Mouse (Mus musculus) hindbrain, embryonic 10.5 days (tissue): ENCODE measurements around the gene Klc3. TPM values are rescaled to one million over a fixed set of nuclear protein-coding genes. Genes with fewer than 3 reads are reported as not detected.

Experiments used
- DNase-seq: peaks from one replicate; pipeline ENCODE4 v3.0.0-alpha.2; 2017; ENCODE audit warnings: low spot score
- H3K27ac ChIP-seq: fragments of 300-500 bp; sonication (generic); 2 replicates; pipeline ENCODE4 v1.5.1; 2016; ENCODE audit warnings: mild to moderate bottlenecking, moderate library complexity
- H3K27me3 ChIP-seq: fragments of 300-500 bp; sonication (generic); 2 replicates; pipeline ENCODE4 v1.6.1; 2016; ENCODE audit warnings: mild to moderate bottlenecking; ENCODE audit not compliant: poor library complexity, insufficient read depth, severe bottlenecking
- H3K36me3 ChIP-seq: fragments of 300-500 bp; sonication (generic); 2 replicates; pipeline ENCODE4 v1.6.1; 2016; ENCODE audit warnings: mild to moderate bottlenecking, moderate library complexity
- H3K4me1 ChIP-seq: fragments of 300-500 bp; sonication (generic); replicated peaks from 2 replicates; pipeline ENCODE4 v1.6.1; 2016; ENCODE audit warnings: mild to moderate bottlenecking
- H3K4me3 ChIP-seq: fragments of 300-500 bp; sonication (generic); 2 replicates; pipeline ENCODE4 v1.5.1; 2016; ENCODE audit warnings: mild to moderate bottlenecking, moderate library complexity
- H3K9me3 ChIP-seq: fragments of 300-500 bp; sonication (generic); 2 replicates; pipeline ENCODE4 v1.6.1; 2016; ENCODE audit warnings: mild to moderate bottlenecking, moderate library complexity
- WGBS: fragments of 180-500 bp; shearing (Covaris S2); methylation state at CpG from one replicate; pipeline ENCODE4 v1.1.7; 2016; 5-methylcytosine and 5-hydroxymethylcytosine counted together
- polyA plus RNA-seq: library from polyadenylated mRNA; unstranded; fragments of >200 nt; fragmentation: Nextera tagmentation; extraction: Ambion mirVana; gene quantifications from 2 replicates; pipeline ENCODE4 v1.2.1, GENCODE M21; 2016

Gene Klc3
- polyA plus RNA-seq = 2.9 and 7.1 TPM in 2 replicates

DNA sequence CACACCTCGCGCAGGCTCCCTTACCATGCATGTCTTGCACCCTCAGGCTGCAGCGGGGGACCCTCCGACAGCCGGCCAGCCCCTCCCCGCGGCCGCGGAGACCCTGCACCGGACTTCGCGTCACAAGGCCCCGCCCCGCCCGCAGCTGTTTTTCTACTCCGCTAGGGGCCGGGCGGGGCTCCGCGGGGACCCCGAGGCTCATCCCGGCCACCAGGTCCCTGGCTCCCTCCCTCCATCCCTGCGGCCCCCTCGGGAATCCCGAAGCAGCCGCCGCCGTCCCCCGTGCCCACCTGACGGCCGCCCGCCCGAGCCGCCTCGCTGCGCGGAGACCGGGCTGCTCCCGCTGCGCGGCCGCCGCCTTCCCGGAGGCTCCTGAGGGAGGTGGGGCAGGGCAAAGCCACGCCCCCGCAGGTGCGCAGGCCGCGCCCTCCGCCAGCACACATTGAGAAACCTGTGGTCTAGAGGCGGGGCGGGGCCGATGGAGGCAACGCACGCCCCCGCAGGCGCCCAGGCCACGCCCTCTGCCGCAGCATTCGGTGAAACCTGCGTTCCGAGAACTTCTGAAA is at the start of gene Klc3:
Gene Klc3 (minus strand): TSS at position 374 of the 566 bp plus-strand sequence.
- peak within 1 kb of the TSS; percentile 72 for H3K27ac ChIP-seq
- DNase-seq = peak; percentile 46
- H3K4me3 ChIP-seq = peak within 1 kb of the TSS; percentile 74
- H3K36me3 ChIP-seq = no peaks in the 10 kb centered on the region
- WGBS = under 1% methylated on average over 62 of the region's 62 CpGs
- peaks cover 27% of the 10 kb centered on the region for H3K4me1 ChIP-seq
- H3K9me3 ChIP-seq = peaks cover 11% of the 10 kb centered on the region
- H3K27me3 ChIP-seq = peaks cover 79% of the 10 kb centered on the region

DNA sequence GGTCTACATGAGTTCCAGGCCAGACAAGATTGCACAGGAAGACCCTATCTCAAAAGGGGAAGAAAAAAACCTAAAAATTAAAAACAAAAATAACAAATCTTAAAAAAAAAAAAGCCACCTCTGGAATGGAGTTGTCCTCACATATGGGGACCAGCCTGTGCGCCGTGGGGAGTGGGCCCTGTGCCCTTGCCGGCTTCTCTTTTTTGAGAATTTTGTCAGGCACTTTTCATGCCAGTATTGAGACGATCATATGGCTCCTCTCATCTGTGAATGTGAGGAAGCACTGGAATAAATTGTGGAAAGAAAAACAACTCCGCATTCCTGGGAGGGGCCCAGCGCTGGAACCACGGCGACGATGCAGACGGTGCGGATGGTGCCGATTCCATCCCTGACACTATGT is 45.3 kb upstream of the Klc3 start:
- H3K36me3 ChIP-seq = peaks cover 90% of the 10 kb centered on the region
- no peaks in the 10 kb centered on the region for H3K27me3 ChIP-seq
- 90% methylated on average over 12 of the region's 12 CpGs for WGBS
- no peak overlapping the region for H3K4me3 ChIP-seq
- H3K4me1 ChIP-seq = no peaks in the 10 kb centered on the region
- DNase-seq = no peak
- H3K27ac ChIP-seq = no peak overlapping the region
- peaks cover 11% of the 10 kb centered on the region; the same call in 1 of the 2 replicates for H3K9me3 ChIP-seq

DNA sequence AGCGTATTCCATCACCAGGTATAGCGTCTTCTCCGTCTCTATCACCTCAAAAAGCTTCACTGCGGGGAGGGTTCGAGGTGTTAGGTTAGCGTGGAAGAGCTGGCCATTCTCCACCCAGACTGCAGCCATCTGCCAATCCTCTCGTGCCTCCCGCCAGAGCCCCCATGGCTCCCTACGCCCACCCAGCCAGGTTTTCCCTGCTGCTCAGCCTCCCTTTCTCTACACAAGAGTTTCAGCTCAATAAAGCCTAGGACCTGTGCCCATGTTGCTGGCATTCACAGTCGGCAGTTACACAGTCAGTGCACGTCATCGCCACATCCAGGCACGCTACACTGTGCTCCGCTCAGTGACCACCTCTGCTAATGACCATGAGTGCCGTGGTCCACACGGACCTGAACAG is 43.8 kb upstream of the Klc3 start:
- Histone ChIP-seq H3K4me1 (no peaks in the 10 kb centered on the region), H3K27ac (no peak overlapping the region), H3K9me3 (peaks cover 11% of the 10 kb centered on the region; the same call in 1 of the 2 replicates), H3K4me3 (no peak overlapping the region), H3K36me3 (peaks cover 96% of the 10 kb centered on the region), H3K27me3 (no peaks in the 10 kb centered on the region)
- DNase-seq = no peak
- WGBS = 93% methylated on average over 16 of the region's 16 CpGs

DNA sequence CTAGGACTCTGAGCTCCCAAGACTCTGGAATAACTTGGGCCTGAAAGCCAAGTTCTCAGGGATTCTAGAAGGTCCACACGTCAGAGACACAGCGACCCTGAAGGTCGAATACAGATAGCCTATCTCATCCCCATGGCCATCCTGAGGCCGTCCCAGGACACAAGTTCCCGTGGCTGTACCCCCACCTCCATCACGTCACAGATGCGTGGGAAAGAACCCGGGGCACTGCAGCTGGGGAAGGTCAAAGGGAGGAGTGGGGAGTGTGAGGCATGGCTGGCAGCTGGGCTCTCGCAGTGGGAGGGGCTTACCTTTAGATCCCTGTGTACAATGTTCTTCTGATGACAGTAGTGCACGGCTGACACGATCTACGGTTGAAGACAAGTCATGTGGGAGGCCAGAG is 40.9 kb upstream of the Klc3 start:
- H3K27ac ChIP-seq = no peak overlapping the region
- H3K4me3 ChIP-seq = no peak overlapping the region
- no peak for DNase-seq
- WGBS = 85% methylated on average over 12 of the region's 12 CpGs
- no peaks in the 10 kb centered on the region for H3K9me3 ChIP-seq
- no peaks in the 10 kb centered on the region for H3K4me1 ChIP-seq
- H3K27me3 ChIP-seq = no peaks in the 10 kb centered on the region
- H3K36me3 ChIP-seq = peaks cover 97% of the 10 kb centered on the region

DNA sequence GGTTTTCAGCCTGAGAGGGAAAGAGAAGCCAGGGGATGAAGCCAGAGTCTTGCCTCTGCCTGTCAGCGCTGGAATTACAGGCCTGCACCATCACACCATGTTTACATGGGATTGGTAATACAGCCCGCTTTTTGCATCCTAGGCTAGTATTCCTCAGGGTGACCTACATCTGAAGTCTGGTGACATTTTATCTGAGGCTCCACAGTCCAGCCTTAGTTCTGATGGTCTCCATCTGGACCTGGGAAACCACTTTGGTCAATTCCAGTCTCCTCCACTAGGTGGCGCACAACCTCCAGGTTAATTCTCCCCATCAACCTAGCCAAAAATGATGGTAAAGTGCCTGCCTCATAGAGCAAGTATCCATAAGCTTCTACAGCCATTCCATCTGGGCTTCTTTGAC is 39.4 kb upstream of the Klc3 start:
- Histone ChIP-seq H3K9me3 (no peaks in the 10 kb centered on the region), H3K27ac (no peak overlapping the region), H3K27me3 (no peaks in the 10 kb centered on the region), H3K4me1 (no peaks in the 10 kb centered on the region), H3K36me3 (peaks cover 93% of the 10 kb centered on the region), H3K4me3 (no peak overlapping the region)
- 42% methylated on average over 3 of the region's 3 CpGs for WGBS
- DNase-seq = peak; percentile 81

DNA sequence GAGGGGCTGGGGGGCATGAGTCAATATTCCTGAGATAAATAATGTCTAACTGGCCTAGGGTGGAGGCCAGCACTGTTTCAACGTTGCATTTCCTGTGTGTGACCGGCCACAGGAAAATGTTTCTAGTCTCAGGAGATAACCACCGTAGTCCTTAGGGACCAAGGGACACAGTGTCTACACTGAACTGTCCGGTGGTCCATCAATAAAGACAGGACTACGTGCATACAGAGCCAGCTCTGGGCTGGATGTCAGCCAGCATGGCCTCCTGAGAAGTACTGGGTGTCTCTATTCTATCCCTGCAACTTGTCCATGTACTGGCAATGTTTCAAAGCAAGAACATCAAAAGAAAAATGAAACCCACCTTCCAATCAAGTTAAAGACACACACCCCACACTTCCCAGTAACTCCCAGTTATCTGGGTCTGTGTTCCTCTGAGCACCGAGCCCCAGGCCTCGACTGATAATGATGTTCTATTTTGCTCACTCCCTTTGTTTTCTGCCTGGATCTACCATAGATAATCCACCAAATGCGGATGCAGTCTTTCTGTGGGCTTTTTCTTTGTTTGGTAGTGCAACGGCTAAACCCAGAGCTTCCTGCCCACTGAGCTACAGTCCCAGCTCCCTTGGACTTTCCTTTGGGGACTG is 37.7 kb upstream of the Klc3 start:
- no peaks in the 10 kb centered on the region for H3K4me1 ChIP-seq
- H3K27ac ChIP-seq = no peak overlapping the region
- H3K36me3 ChIP-seq = peaks cover 93% of the 10 kb centered on the region
- DNase-seq = no peak
- H3K27me3 ChIP-seq = no peaks in the 10 kb centered on the region
- WGBS = 90% methylated on average over 9 of the region's 9 CpGs
- H3K9me3 ChIP-seq = no peaks in the 10 kb centered on the region
- no peak overlapping the region for H3K4me3 ChIP-seq

DNA sequence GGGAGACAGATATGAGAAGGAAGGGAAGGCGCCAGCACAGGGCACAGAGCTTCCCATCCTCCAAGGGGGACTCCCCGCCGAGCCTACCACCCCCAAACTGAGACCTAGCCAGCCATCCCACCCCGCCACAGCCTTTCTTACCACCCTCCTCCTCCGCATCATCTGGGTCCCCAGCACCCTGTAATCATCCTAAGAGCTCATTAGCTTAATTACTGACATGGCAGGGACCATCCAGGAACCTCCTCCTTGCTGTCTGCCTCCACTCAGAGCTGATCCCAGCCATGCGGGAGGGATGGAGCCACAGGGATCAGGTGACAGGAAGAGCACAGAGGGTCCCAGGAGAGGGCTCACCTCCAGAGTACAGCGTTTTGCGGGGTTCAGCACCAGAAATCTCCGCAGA is 33.1 kb upstream of the Klc3 start:
- Histone ChIP-seq H3K9me3 (peaks cover 13% of the 10 kb centered on the region; the same call in 1 of the 2 replicates), H3K27ac (no peak overlapping the region), H3K36me3 (peaks cover 97% of the 10 kb centered on the region), H3K27me3 (no peaks in the 10 kb centered on the region), H3K4me1 (no peaks in the 10 kb centered on the region), H3K4me3 (no peak overlapping the region)
- 84% methylated on average over 9 of the region's 9 CpGs for WGBS
- DNase-seq = no peak

DNA sequence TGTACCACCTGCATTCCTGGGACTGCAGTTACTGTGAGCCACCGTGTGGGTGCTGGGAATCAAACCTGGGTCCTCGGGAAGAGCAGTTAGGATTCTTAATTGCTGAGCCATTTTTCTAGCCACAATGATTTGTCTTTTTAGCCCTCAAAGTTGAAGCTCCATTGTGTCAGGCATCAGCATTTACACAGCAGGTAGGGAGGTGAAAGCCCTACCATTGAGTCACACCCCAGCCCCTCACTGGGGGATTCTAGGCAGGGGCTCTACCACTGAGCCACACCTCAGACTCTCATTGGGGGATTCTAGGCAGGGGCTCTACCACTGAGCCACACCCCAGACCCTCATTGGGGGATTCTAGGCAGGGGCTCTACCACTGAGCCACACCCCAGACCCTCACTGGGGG is 32.4 kb upstream of the Klc3 start:
- Histone ChIP-seq H3K9me3 (peaks cover 13% of the 10 kb centered on the region; the same call in 1 of the 2 replicates), H3K36me3 (peaks cover 97% of the 10 kb centered on the region), H3K4me1 (no peaks in the 10 kb centered on the region), H3K27ac (no peak overlapping the region), H3K4me3 (no peak overlapping the region), H3K27me3 (no peaks in the 10 kb centered on the region)
- WGBS = 98% methylated on average over 2 of the region's 2 CpGs
- no peak for DNase-seq

DNA sequence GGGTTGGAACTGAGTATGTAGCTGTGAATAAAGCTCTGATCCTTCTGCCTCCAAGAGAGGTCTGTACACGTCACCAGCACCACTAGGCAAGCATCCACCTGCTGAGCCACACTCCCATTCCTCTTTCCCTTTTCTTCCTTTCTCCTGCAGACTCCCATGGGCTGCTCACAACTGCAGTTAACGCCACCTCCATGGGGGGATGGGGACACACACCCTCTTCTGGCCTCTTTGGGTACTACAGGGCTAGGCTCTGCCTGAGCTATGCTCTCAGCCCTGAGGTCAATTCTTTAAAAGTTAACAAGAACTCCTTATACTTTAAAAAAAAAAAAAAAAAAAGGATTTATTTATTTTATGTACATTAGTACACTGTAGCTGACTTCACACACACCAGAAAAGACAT is 28.6 kb upstream of the Klc3 start:
- no peak for DNase-seq
- Histone ChIP-seq H3K4me1 (peaks cover 4% of the 10 kb centered on the region; the same call in 1 of the 2 replicates), H3K36me3 (peaks cover 100% of the 10 kb centered on the region), H3K27ac (no peak overlapping the region), H3K9me3 (peaks cover 13% of the 10 kb centered on the region; the same call in 1 of the 2 replicates), H3K4me3 (no peak overlapping the region), H3K27me3 (no peaks in the 10 kb centered on the region)
- 91% methylated on average over 2 of the region's 2 CpGs for WGBS

DNA sequence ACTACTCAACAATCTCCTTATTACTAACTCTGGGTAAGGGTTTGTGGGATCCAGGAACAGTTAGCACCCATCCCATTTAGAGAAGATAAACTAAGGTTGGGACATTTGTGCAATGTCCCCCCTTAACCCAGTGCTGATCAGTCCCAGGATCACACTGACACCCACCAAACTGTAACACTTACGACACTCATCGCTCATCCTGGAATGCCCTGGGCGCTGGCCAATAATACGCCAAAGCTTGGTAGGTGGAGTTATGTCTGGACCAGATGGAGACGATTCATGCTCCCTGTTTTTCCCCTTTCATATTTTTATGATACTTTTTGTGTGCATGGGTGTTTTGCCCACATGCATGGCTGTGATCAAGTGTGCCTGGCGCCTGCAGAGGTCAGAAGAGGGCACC is 26.5 kb upstream of the Klc3 start:
- no peaks in the 10 kb centered on the region for H3K27me3 ChIP-seq
- WGBS = 95% methylated on average over 6 of the region's 6 CpGs
- no peak overlapping the region for H3K4me3 ChIP-seq
- H3K9me3 ChIP-seq = peaks cover 13% of the 10 kb centered on the region; the same call in 1 of the 2 replicates
- peaks cover 4% of the 10 kb centered on the region; the same call in 1 of the 2 replicates for H3K4me1 ChIP-seq
- peaks cover 100% of the 10 kb centered on the region for H3K36me3 ChIP-seq
- no peak overlapping the region for H3K27ac ChIP-seq
- no peak for DNase-seq

DNA sequence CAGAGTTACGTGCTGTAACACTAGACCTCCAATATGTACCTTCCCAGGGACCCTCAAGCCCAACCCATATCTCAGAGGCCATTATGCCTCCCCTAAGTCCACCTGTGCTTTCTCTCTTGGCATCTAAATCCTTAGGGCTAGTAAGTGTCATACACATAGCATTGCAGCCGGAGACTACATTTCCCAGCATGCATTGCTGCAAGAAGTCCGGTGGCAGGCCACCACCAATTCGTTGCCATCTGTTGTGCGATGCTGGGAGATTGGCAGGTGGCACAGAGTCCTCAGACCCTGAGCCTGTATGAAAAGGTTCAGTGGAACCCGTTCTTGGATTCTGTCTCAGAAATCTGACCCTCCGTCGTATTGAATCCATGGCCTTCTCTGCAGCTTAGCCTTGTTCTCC is 25.8 kb upstream of the Klc3 start:
- no peak for DNase-seq
- Histone ChIP-seq H3K4me1 (peaks cover 4% of the 10 kb centered on the region; the same call in 1 of the 2 replicates), H3K9me3 (peaks cover 13% of the 10 kb centered on the region; the same call in 1 of the 2 replicates), H3K36me3 (peaks cover 100% of the 10 kb centered on the region), H3K4me3 (no peak overlapping the region), H3K27me3 (peaks cover 2% of the 10 kb centered on the region; the same call in 1 of the 2 replicates), H3K27ac (no peak overlapping the region)
- 70% methylated on average over 8 of the region's 8 CpGs for WGBS

DNA sequence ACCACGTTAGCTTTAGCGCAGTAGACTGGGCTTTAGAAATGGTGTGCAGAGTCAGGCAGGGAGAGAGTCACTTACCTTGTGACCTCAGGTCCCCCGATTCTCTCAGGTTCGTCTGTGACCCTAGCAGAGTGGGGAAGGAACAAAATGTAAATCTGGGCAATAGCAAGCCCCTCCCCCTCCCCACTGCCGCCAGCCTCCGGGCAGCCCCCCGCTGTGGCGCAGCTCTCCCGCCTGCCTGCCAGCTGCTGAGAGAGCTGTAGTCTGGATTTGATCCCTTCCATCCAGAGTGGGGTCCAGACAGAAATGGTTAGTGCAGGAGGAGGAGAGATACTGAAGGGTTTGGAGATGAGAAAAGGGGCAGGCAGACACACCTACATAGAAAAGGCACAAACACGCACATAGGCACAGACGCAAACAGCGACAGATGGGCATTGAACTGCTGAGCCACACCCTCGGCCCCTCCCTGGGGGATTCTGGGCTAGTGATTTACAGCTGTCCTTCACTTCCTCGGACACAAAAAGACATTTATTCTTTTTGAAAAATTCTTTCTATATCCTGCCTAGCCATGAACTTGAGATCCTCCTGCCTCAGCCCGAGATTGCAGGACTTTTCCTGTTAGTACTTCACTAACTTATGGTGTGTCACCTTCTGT is 24.2 kb upstream of the Klc3 start:
- peaks cover 86% of the 10 kb centered on the region for H3K36me3 ChIP-seq
- peaks cover 9% of the 10 kb centered on the region; the same call in 1 of the 2 replicates for H3K9me3 ChIP-seq
- no peak overlapping the region for H3K4me3 ChIP-seq
- WGBS = 69% methylated on average over 15 of the region's 15 CpGs
- H3K4me1 ChIP-seq = peaks cover 4% of the 10 kb centered on the region; the same call in 1 of the 2 replicates
- peaks cover 5% of the 10 kb centered on the region for H3K27me3 ChIP-seq
- no peak for DNase-seq
- H3K27ac ChIP-seq = no peak overlapping the region

DNA sequence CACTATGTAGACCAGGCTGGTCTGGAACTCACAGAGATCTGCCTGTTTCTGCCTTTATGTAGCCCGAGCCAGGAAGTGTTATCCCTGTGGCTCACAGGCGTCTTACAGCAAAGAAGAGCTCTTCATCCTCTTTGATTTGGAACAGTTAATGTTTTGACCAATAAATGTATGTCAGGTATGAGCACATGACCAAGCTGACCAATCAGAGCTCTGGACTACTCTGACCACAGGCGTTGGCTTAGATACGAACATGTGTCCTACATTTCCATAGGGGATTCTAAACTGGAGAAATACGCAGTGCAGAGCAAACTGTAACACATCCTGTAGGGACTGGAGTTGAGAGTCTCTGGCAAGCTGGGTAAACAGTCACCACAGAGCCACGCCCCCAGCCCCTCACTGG is 23.0 kb upstream of the Klc3 start:
- Histone ChIP-seq H3K36me3 (peaks cover 73% of the 10 kb centered on the region), H3K9me3 (no peaks in the 10 kb centered on the region), H3K4me3 (no peak overlapping the region), H3K27ac (no peak overlapping the region), H3K4me1 (peaks cover 4% of the 10 kb centered on the region; the same call in 1 of the 2 replicates), H3K27me3 (peaks cover 18% of the 10 kb centered on the region)
- no peak for DNase-seq
- 90% methylated on average over 6 of the region's 6 CpGs for WGBS
